ENCODE assay signal across 10 mouse cellular contexts in genomic region chr19:32376886-32377535, GRCm38 (mm10). TPM values are rescaled to one million over a fixed set of nuclear protein-coding genes. Genes with fewer than 3 reads are reported as not detected.
DNase-seq lines count a peak whose midpoint lies in the region; ATAC-seq and TF ChIP-seq lines count a peak whose summit lies in the region.
"Had no signal": no experiment of that assay in that cellular context is flagged by ENCODE, and none has a peak within 500 bp of the region (broad histone marks: within the 10 kb centered on the region; RNA-seq: fewer than 3 reads in every experiment).

No protein-coding gene starts in this region.

- H3K36me3 ChIP-seq in kidney, adult 2 months (ENCODE audit: control insufficient read depth, insufficient read depth, low read length), result no peaks in the 10 kb centered on the region
- no peaks in the 10 kb centered on the region for H3K36me3 ChIP-seq in kidney, embryonic 16.5 days (ENCODE audit: insufficient read depth, low read length)
- H3K36me3 ChIP-seq in lung, embryonic 16.5 days (ENCODE audit: control insufficient read depth, insufficient read depth, low read length), result no peaks in the 10 kb centered on the region
- H3K36me3 ChIP-seq in midbrain, embryonic 10.5 days, result no peaks in the 10 kb centered on the region

- WGBS in kidney, adult 2 months, result 21% methylated on average over 7 of the region's 7 CpGs
- 59% methylated on average over 7 of the region's 7 CpGs for WGBS in kidney, embryonic 16.5 days
- 28% methylated on average over 7 of the region's 7 CpGs for WGBS in lung, embryonic 16.5 days
- 80% methylated on average over 7 of the region's 7 CpGs for WGBS in midbrain, embryonic 10.5 days

- no peak for ATAC-seq in kidney, embryonic 16.5 days (ENCODE audit: low FRiP score, low TSS enrichment)
- ATAC-seq in lung, embryonic 16.5 days (ENCODE audit: low read depth), result peak; percentile 48; the same call in 1 of the 2 replicates

- TF ChIP-seq CTCF in kidney, adult 2 months (conservative IDR thresholded peaks at IDR 0.05; ENCODE audit: insufficient read depth, insufficient read length, low read depth, low read length), result no peak

- TF ChIP-seq POLR2A in kidney, adult 2 months (IDR thresholded peaks at IDR 0.05; ENCODE audit: low read depth, low read length), result no peak

- no peak overlapping the region for H3K4me2 ChIP-seq in kidney, embryonic 16.5 days (replicated peaks; ENCODE audit: low read depth, low read length)
- H3K4me2 ChIP-seq in lung, embryonic 16.5 days (ENCODE audit: low read depth, low read length), result no peak overlapping the region
- H3K4me2 ChIP-seq: hindbrain, embryonic 14.5 days had no signal

- no peaks in the 10 kb centered on the region for H3K27me3 ChIP-seq in kidney, adult 2 months (replicated peaks; ENCODE audit: control insufficient read depth, insufficient read depth, low read length)
- H3K27me3 ChIP-seq in kidney, embryonic 16.5 days (ENCODE audit: insufficient read depth, low read length), result no peaks in the 10 kb centered on the region
- H3K27me3 ChIP-seq in lung, embryonic 16.5 days (ENCODE audit: control insufficient read depth, insufficient read depth, low read depth, low read length), result no peaks in the 10 kb centered on the region
- no peaks in the 10 kb centered on the region for H3K27me3 ChIP-seq in midbrain, embryonic 10.5 days (ENCODE audit: low read depth, poor library complexity, severe bottlenecking)

- H3K9me3 ChIP-seq in kidney, embryonic 16.5 days (ENCODE audit: low read length), result no peaks in the 10 kb centered on the region
- H3K9me3 ChIP-seq in lung, embryonic 16.5 days (ENCODE audit: control insufficient read depth, low read length), result no peaks in the 10 kb centered on the region
- H3K9me3 ChIP-seq in midbrain, embryonic 10.5 days (replicated peaks), result no peaks in the 10 kb centered on the region
- H3K9me3 ChIP-seq: G1E had no signal

- no peak overlapping the region for H3K9ac ChIP-seq in kidney, embryonic 16.5 days (replicated peaks; ENCODE audit: low read length)
- H3K9ac ChIP-seq in lung, embryonic 16.5 days (ENCODE audit: low read length), result no peak overlapping the region
- H3K9ac ChIP-seq: hindbrain, embryonic 14.5 days had no signal

- H3K4me3 ChIP-seq in kidney, adult 2 months (ENCODE audit: insufficient read depth, low read depth, low read length), result no peak overlapping the region
- no peak overlapping the region for H3K4me3 ChIP-seq in kidney, embryonic 16.5 days (ENCODE audit: low read length)
- no peak overlapping the region for H3K4me3 ChIP-seq in lung, embryonic 16.5 days (ENCODE audit: low read length)
- H3K4me3 ChIP-seq in midbrain, embryonic 10.5 days, result no peak overlapping the region

- H3K27ac ChIP-seq in kidney, adult 2 months (ENCODE audit: insufficient read depth, low read depth, low read length), result peak overlapping the region; percentile 78
- no peak overlapping the region for H3K27ac ChIP-seq in kidney, embryonic 16.5 days (ENCODE audit: low read length)
- H3K27ac ChIP-seq in lung, embryonic 16.5 days (ENCODE audit: low read length), result peak overlapping the region; percentile 19; the same call in 1 of the 2 replicates
- H3K27ac ChIP-seq in midbrain, embryonic 10.5 days (replicated peaks), result no peak overlapping the region
- H3K27ac ChIP-seq: hindbrain, embryonic 14.5 days had no signal

- DNase-seq in kidney, adult 2 months, result peak; percentile 56
- peak; percentile 39 to 48 for DNase-seq in adrenal gland, postnatal 36 days
- DNase-seq in heart, adult 9 months (ENCODE audit: low spot score in 2 of 2), result peak; percentile 81 to 85
- DNase-seq in layer of hippocampus, postnatal 14 days (ENCODE audit: low spot score in 2 of 2), result no peak
- no peak for DNase-seq in midbrain, embryonic 10.5 days (ENCODE audit: low spot score)
- DNase-seq in left cerebral cortex, adult 9 months (ENCODE audit: low spot score in 2 of 2), result no peak

- peaks cover 24% of the 10 kb centered on the region for H3K4me1 ChIP-seq in kidney, adult 2 months (ENCODE audit: control insufficient read depth, insufficient read depth, low read length)
- H3K4me1 ChIP-seq in kidney, embryonic 16.5 days (ENCODE audit: insufficient read depth, low read length), result peaks cover 37% of the 10 kb centered on the region
- peaks cover 42% of the 10 kb centered on the region for H3K4me1 ChIP-seq in lung, embryonic 16.5 days (replicated peaks; ENCODE audit: control insufficient read depth, insufficient read depth, low read length)
- H3K4me1 ChIP-seq in midbrain, embryonic 10.5 days, result peaks cover 26% of the 10 kb centered on the region

RNA-seq across cellular contexts. Expression of gene Sgms1, which starts 12.5 kb away (rescaled TPM):
- 40.7 and 47.7 TPM in 2 replicates for polyA plus RNA-seq in kidney, adult 2 months (2012; rRNA removed)
- 59.5 and 65.5 TPM in 2 replicates for polyA plus RNA-seq in kidney, embryonic 16.5 days (2015; fragmentation: Nextera tagmentation; extraction: Ambion mirVana)
- total RNA-seq in adrenal gland, postnatal 36 days (2021), result 10 to 100 TPM; 59.4 to 88.9 TPM
- 63.3 and 68.5 TPM in 2 replicates for polyA plus RNA-seq in lung, embryonic 16.5 days (2015; fragmentation: Nextera tagmentation; extraction: Ambion mirVana)
- 10 to 100 TPM; 45.9 to 50.9 TPM for total RNA-seq in layer of hippocampus, postnatal 14 days (2021)
- polyA plus RNA-seq in midbrain, embryonic 10.5 days (2016; fragmentation: Nextera tagmentation; extraction: Ambion mirVana), result 13.1 and 14.6 TPM in 2 replicates

Comparison
In these comparisons a context has a peak if more than half of its experiments do, and no peak if none do; other contexts are left out.
1. H3K27ac ChIP-seq: peak in kidney, adult 2 months (single experiment) and lung, embryonic 16.5 days (single experiment); none in kidney, embryonic 16.5 days (single experiment) and midbrain, embryonic 10.5 days (single experiment).
2. DNase-seq: peak in kidney, adult 2 months (single experiment), adrenal gland, postnatal 36 days (2 of 2) and heart, adult 9 months (2 of 2); none in layer of hippocampus, postnatal 14 days (0 of 2), midbrain, embryonic 10.5 days (single experiment) and left cerebral cortex, adult 9 months (0 of 2).